Mouse (Mus musculus): ENCODE results near the gene Gabbr1.
A peak's percentile ranks its signal among the peaks of the same experiment; 100 is the strongest.

Gabbr1 gene

DNA sequence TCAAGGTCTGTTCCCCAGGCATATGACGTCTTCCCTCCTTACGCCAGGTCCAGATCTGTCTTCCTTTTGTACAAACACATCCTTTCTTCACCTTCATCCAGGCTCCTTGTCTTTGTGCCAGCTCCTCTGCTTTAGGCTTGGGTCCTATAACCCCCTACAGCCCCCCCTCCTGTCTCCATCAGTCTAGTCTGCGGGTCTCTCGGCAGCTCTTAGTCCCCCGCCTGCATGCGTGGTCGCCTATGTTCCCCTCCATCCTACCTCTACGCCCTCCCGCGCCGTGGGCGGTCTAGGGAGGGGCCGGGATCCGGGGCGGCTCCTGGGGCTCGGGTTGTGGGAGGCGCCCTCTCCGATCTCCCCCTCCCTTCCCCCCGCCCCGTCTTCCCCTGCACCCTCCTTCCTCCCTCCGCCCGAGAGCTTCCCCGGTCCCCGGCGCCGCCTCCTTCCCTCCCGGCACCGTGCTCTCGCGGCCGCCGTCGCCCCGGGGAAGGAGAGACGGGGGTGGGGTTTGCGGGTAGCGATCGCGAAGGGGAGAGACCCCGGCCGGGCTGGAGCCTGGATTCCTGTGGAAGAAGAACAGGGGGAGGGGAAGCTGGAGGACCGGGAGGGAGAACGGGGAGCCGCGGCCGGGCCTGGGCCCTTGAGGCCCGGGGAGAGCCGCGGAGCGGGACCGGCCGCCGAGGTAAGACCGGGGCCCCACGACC, at the start of gene Gabbr1:
Gabbr1 (plus strand) TSS at position 356 of the 701 bp plus-strand sequence.
- no peaks in the 10 kb centered on the region for H3K9me3 ChIP-seq (ENCODE audit: low read length)
- H3K36me3 ChIP-seq (ENCODE audit: insufficient read depth, low read length), result peaks cover 24% of the 10 kb centered on the region
- peaks cover 59% of the 10 kb centered on the region for H3K4me1 ChIP-seq (replicated peaks; ENCODE audit: low read depth, low read length)
- TF ChIP-seq NANOG (IDR thresholded peaks at IDR 0.05; ENCODE audit: borderline replicate concordance, low read length), result no peak
- H3K4me3 ChIP-seq (replicated peaks; ENCODE audit: low read length), result peak within 1 kb of the TSS; percentile 95
- 0 out of 2 replicates have a peak, but pooled peaks cover 2% of the 10 kb centered on the region for H3K27me3 ChIP-seq (ENCODE audit: insufficient read depth, low read length)

DNA sequence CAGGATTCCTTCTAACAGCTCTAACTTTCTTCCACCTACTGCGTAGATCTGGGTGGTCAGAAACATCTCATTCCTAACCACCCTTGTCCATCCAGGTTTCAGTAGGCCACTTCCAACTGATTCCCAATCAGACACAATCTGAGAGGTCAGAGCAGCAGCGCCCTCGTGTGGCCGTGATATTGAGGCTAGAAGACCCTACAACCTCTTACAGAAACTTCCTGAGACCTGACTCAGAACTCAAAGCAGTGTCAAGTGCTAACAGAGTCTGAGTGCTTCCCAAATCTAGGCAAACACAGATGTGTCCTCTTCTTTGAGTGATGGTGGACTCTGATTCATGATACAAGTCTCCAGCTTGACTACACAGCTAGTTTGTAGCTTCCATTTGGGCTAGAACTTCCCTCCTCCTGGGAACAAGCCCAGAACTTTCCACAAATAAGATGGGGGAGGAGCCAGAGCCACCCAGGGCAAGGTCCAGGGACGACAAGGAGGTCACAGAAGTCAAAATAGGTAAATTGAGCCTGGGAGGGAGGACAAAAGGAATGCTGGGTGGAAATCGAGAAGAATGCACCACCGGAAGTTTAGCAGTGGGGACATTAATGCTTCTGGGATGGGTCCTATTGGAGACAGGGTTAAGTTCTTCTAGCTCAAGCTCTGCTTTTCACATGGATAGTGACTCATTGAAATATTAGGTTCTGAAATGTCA, 48.6 kb upstream of the Gabbr1 start:
- Histone ChIP-seq H3K9me3 (ENCODE audit: low read length) (no peaks in the 10 kb centered on the region), H3K27me3 (ENCODE audit: insufficient read depth, low read length) (no peaks in the 10 kb centered on the region), H3K4me1 (replicated peaks; ENCODE audit: low read depth, low read length) (peaks cover 92% of the 10 kb centered on the region), H3K4me3 (replicated peaks; ENCODE audit: low read length) (peak overlapping the region; percentile 33; the same call in 1 of the 2 replicates), H3K36me3 (ENCODE audit: insufficient read depth, low read length) (no peaks in the 10 kb centered on the region)
- TF ChIP-seq NANOG (IDR thresholded peaks at IDR 0.05; ENCODE audit: borderline replicate concordance, low read length) (peak; percentile 52; the same call in 1 of the 2 replicates), CTCF (conservative IDR thresholded peaks at IDR 0.05; ENCODE audit: low read length) (peak; percentile 67), POU5F1 (IDR thresholded peaks at IDR 0.05; ENCODE audit: borderline replicate concordance, low read length) (no peak)

DNA sequence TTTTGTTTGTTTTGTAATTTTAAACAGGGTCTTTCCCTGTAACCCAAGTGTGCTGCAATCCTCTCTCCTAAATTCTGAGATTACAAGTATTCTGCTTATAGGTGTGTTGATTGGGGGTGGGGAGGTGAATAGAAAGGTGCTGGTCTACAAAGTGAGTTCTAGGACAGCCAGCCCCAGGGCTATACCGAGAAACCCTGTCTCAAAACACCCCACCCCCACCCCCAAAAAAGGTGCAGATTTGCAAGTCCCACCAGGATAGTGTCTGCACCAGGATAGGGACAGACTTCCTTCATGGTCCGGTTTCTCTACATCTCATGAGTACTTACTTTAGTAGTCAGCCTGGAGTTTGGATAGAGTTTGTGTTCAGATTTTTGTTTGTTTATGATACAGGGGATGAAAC, 47.3 kb upstream of the Gabbr1 start:
- Histone ChIP-seq H3K27me3 (ENCODE audit: insufficient read depth, low read length) (no peaks in the 10 kb centered on the region), H3K36me3 (ENCODE audit: insufficient read depth, low read length) (peaks cover 3% of the 10 kb centered on the region), H3K4me1 (replicated peaks; ENCODE audit: low read depth, low read length) (peaks cover 81% of the 10 kb centered on the region), H3K4me3 (replicated peaks; ENCODE audit: low read length) (peak overlapping the region; percentile 33), H3K9me3 (ENCODE audit: low read length) (no peaks in the 10 kb centered on the region)
- TF ChIP-seq POU5F1 (IDR thresholded peaks at IDR 0.05; ENCODE audit: borderline replicate concordance, low read length) (no peak), NANOG (IDR thresholded peaks at IDR 0.05; ENCODE audit: borderline replicate concordance, low read length) (no peak), CTCF (conservative IDR thresholded peaks at IDR 0.05; ENCODE audit: low read length) (no peak)

DNA sequence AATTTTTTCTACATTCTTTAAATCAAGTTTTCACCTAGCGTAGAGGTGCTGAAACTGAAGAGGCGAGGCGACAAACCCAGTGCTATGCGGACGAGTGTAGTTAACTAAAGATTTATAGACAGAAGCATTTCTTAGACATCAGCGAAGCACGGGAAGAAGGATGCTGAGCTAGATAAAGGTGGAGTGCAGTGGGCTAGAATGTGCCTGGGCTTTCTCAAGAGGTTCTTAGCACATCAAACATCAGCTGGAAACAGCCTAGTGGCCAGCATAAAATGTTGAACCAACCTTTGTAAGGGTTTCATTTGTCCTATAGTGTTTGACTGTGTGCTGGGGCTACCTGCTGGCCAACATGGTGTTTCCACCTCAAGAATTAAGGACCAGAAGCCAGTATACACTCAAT, 44.9 kb upstream of the Gabbr1 start, which contains the start of gene Zfp57:
Zfp57 (plus strand) TSS at position 301 of the 400 bp plus-strand sequence.
- no peaks in the 10 kb centered on the region for H3K27me3 ChIP-seq (ENCODE audit: insufficient read depth, low read length)
- TF ChIP-seq NANOG (IDR thresholded peaks at IDR 0.05; ENCODE audit: borderline replicate concordance, low read length) (no peak), CTCF (conservative IDR thresholded peaks at IDR 0.05; ENCODE audit: low read length) (no peak), POU5F1 (IDR thresholded peaks at IDR 0.05; ENCODE audit: borderline replicate concordance, low read length) (no peak)

DNA sequence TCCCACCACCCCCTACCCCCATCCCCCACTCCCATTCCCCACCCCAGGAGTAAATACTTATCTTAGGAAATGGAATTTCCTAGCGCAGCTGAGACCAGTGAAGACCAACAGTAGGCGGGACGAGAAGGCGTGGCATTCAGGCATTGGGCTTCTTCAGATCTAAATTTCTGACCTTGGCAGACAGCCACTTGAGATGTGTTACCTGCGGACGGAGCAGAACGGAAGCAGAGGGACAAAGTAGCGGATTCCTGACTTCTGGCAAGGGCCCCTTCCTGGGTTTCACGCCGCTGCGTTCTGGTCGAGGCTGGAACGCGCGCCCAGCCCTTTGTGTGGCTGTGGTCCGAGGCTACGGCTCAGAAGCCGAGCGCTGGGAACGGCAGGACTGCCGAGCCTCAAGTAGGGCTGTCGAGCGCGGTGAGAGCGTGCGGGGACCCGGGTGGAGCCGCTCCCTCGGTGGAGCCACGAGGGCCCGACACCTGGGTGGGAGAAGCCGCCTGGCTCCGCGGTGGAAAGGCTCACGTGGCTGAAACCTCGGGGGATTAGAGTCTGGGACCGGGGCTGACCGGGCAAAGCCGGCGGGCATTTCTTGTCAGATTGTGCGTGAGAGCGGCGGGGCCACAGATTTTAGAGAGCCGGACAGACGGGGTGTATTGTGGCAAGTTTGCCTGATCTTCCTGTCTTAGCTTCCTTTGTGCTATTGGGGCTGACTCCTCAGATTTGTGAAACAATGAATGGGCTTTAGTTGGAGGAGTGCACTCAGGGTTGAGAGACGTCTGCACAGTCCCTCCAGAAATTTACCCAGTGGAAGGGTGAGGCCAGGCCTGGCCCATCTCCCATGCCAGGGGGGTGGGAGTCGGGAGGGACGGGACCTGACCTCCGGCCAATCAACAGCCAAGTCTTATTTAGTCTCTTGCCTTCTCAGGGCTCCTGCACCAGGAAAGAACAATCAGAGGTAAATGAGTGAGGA, 43.1 kb upstream of the Gabbr1 start:
- Histone ChIP-seq H3K36me3 (ENCODE audit: insufficient read depth, low read length) (peaks cover 45% of the 10 kb centered on the region), H3K27me3 (ENCODE audit: insufficient read depth, low read length) (no peaks in the 10 kb centered on the region), H3K4me3 (replicated peaks; ENCODE audit: low read length) (peak overlapping the region; percentile 97), H3K9me3 (ENCODE audit: low read length) (no peaks in the 10 kb centered on the region), H3K4me1 (replicated peaks; ENCODE audit: low read depth, low read length) (peaks cover 84% of the 10 kb centered on the region)
- TF ChIP-seq POU5F1 (IDR thresholded peaks at IDR 0.05; ENCODE audit: borderline replicate concordance, low read length) (no peak), CTCF (conservative IDR thresholded peaks at IDR 0.05; ENCODE audit: low read length) (no peak), NANOG (IDR thresholded peaks at IDR 0.05; ENCODE audit: borderline replicate concordance, low read length) (no peak)

More for the DNA sequence above, 44.9 kb upstream of the Gabbr1 start, which contains the start of gene Zfp57:
- Histone ChIP-seq H3K4me1 (replicated peaks; ENCODE audit: low read depth, low read length) (peaks cover 82% of the 10 kb centered on the region), H3K9me3 (ENCODE audit: low read length) (no peaks in the 10 kb centered on the region), H3K4me3 (replicated peaks; ENCODE audit: low read length) (peak within 1 kb of the TSS; percentile 40; the same call in 1 of the 2 replicates), H3K36me3 (ENCODE audit: insufficient read depth, low read length) (peaks cover 27% of the 10 kb centered on the region)

DNA sequence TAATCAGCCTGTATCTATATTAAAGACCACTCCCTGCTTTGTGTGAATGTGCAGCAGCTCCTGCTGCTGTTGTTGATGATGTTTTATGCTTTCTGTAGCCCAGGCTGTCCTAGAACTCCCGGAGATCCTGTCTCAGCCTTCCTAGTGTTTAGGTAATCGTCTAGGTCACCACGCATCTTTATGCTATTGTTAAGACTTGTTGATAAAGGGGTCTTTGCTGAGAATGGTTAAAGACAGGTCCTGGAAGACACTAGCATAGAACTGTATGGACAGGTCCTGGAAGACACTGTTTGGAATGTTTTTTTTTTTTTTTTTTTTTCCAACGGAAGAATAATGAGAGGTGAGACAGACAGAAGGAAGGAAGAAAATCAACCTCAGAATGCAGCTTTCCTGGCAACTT, 42.4 kb upstream of the Gabbr1 start:
- no peaks in the 10 kb centered on the region for H3K27me3 ChIP-seq (ENCODE audit: insufficient read depth, low read length)
- TF ChIP-seq POU5F1 (IDR thresholded peaks at IDR 0.05; ENCODE audit: borderline replicate concordance, low read length), result no peak
- no peak for TF ChIP-seq CTCF (conservative IDR thresholded peaks at IDR 0.05; ENCODE audit: low read length)
- no peak for TF ChIP-seq NANOG (IDR thresholded peaks at IDR 0.05; ENCODE audit: borderline replicate concordance, low read length)

DNA sequence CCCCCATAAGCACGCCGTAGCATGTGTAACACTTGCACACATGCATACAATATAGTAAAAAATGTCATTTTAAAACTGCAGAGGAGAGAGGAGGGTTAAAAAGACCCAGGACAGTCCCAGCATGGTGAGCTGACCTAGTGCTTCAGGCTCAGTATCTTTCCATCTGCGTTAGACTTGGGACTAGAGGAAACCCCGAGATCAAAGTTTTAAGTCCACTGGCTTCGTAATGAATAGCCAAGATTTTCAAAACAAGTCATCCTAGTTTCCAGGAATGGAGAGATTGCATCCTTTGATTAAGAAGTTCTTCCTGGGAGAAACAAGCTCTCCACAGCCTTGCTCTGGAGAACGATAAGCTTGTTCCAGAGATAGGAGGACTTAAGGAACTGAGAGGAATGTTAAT, 37.6 kb upstream of the Gabbr1 start:
- H3K4me3 ChIP-seq (replicated peaks; ENCODE audit: low read length), result peak overlapping the region; percentile 8
- no peak for TF ChIP-seq CTCF (conservative IDR thresholded peaks at IDR 0.05; ENCODE audit: low read length)
- TF ChIP-seq POU5F1 (IDR thresholded peaks at IDR 0.05; ENCODE audit: borderline replicate concordance, low read length), result no peak
- no peak for TF ChIP-seq NANOG (IDR thresholded peaks at IDR 0.05; ENCODE audit: borderline replicate concordance, low read length)
- H3K9me3 ChIP-seq (ENCODE audit: low read length), result no peaks in the 10 kb centered on the region
- no peaks in the 10 kb centered on the region for H3K27me3 ChIP-seq (ENCODE audit: insufficient read depth, low read length)
- H3K36me3 ChIP-seq (ENCODE audit: insufficient read depth, low read length), result peaks cover 86% of the 10 kb centered on the region
- peaks cover 96% of the 10 kb centered on the region for H3K4me1 ChIP-seq (replicated peaks; ENCODE audit: low read depth, low read length)

More for the DNA sequence above, 42.4 kb upstream of the Gabbr1 start:
- Histone ChIP-seq H3K9me3 (ENCODE audit: low read length) (no peaks in the 10 kb centered on the region), H3K36me3 (ENCODE audit: insufficient read depth, low read length) (peaks cover 52% of the 10 kb centered on the region), H3K4me3 (replicated peaks; ENCODE audit: low read length) (peak overlapping the region; percentile 97), H3K4me1 (replicated peaks; ENCODE audit: low read depth, low read length) (peaks cover 84% of the 10 kb centered on the region)
